Mouse (Mus musculus) spleen, adult 2 months (tissue): ENCODE measurements at regions not wholly inside any gene's neighbourhood (a gene's known extent, or its start where the extent isn't known, plus 50 kb on each side); places are given as distances from the start of the nearest gene placed in this dataset.

ENCODE experiments used
- DNase-seq, 2 experiments: peaks; one replicate each; pipeline versions ENCODE4 v3.0.0 to v3.0.0-alpha.2; 2012 to 2021; ENCODE audit warnings: low spot score in 2 of 2, low read depth in 1 of 2
- H3K27ac ChIP-seq: fragments of 200-500 bp; 2 replicates; pipeline ENCODE4 v1.5.1; 2012; ENCODE audit warnings: low read length, inconsistent platforms; ENCODE audit not compliant: insufficient read depth
- H3K27me3 ChIP-seq: fragments of 200-500 bp; 2 replicates; pipeline ENCODE4 v1.6.1; 2012; ENCODE audit warnings: mild to moderate bottlenecking, moderate library complexity, low read length, inconsistent platforms; ENCODE audit not compliant: control insufficient read depth, insufficient read depth
- H3K36me3 ChIP-seq: fragments of 200-500 bp; 2 replicates; pipeline ENCODE4 v1.6.1; 2012; ENCODE audit warnings: mild to moderate bottlenecking, low read length, inconsistent platforms; ENCODE audit not compliant: control insufficient read depth, insufficient read depth
- H3K4me1 ChIP-seq: fragments of 200-500 bp; 2 replicates; pipeline ENCODE4 v1.6.1; 2011; ENCODE audit warnings: inconsistent platforms; ENCODE audit not compliant: control insufficient read depth, insufficient read depth, insufficient read length
- H3K4me3 ChIP-seq: fragments of 200-500 bp; 2 replicates; pipeline ENCODE4 v1.5.1; 2011; ENCODE audit warnings: mild to moderate bottlenecking, inconsistent platforms; ENCODE audit not compliant: insufficient read depth, insufficient read length; ENCODE audit errors: extremely low read depth
- CTCF ChIP-seq: fragments of 200-500 bp; IDR thresholded peaks from 2 replicates; pipeline ENCODE4 v1.5.1; 2011; ENCODE audit warnings: mild to moderate bottlenecking, inconsistent platforms; ENCODE audit not compliant: insufficient read depth, insufficient read length, insufficient replicate concordance; ENCODE audit errors: extremely low read depth
- POLR2A ChIP-seq: fragments of 200-500 bp; IDR thresholded peaks from 2 replicates; pipeline ENCODE4 v1.6.1; 2011; ENCODE audit warnings: low read depth, low read length, inconsistent platforms
- WGBS: fragments of 180-500 bp; shearing (Covaris S2); methylation state at CpG from one replicate; pipeline ENCODE4 v1.1.7; 2018; 5-methylcytosine and 5-hydroxymethylcytosine counted together

DNA sequence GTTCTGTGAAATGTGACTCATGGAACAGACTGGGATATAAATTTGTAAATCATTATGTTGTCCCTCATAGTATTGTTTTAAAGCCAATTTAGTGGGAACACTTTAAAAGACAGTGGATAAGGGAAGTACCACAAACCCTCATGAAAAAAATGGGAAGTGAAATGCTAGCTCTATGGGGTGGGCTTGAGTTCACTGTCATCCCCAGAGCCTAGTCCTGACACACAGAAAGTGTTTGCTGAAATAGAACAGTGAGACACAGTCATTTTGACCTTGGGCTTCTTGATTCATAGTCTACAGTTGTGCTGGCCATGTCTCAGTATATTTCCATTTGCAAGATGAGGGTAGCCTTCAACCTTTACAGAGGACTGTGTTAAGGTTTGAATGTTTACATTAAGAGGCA is 166.8 kb upstream of the Fggy start:
- Histone ChIP-seq H3K36me3 (no peaks in the 10 kb centered on the region), H3K27me3 (no peaks in the 10 kb centered on the region), H3K27ac (no peak overlapping the region), H3K4me1 (peaks cover 6% of the 10 kb centered on the region; the same call in 1 of the 2 replicates), H3K4me3 (no peak overlapping the region)
- TF ChIP-seq CTCF, result no peak
- TF ChIP-seq POLR2A, result no peak
- DNase-seq, result no peak

DNA sequence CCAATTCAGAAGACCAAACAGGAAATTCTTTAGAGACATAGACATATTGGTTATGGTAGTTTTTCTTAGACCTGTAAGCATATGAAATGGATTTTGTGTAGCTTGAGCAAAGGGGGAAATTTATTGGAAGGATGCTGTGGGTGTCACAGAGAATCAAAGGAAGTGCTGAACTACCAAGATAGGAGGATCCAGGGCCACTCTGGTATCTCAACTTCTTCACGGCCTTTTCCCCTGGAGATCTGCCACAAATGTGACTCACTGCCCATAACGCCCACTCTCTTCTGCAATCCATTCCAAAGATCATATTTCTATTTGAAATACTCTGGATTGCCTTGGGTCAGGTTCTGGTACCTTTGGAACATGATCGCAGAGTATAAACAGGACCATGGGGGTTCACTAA is 161.6 kb upstream of the Fggy start:
- no peak overlapping the region for H3K27ac ChIP-seq
- no peaks in the 10 kb centered on the region for H3K27me3 ChIP-seq
- DNase-seq, result no peak
- H3K4me3 ChIP-seq, result no peak overlapping the region
- 81% methylated on average over 3 of the region's 3 CpGs for WGBS
- no peaks in the 10 kb centered on the region for H3K36me3 ChIP-seq
- TF ChIP-seq CTCF (no peak), POLR2A (no peak)
- H3K4me1 ChIP-seq, result no peaks in the 10 kb centered on the region

DNA sequence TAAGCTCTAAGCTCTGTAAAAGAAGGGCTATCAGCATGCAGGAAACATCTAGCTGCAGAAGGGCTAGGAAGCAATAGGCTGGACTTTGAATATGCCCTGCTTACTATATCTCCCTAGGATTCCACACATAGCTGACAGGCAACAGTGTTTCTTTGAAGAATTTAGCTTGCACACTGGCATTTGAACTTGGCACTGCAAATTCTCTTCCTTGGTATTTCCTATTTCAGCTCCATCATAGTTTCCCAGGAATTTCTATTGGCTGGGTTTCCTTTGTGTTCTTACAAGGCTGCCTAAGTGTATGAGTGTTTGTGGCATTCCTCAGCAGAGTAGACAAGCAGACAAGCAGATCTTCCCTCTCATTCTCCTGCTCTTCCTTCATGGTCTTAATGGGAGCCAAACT is 159.0 kb upstream of the Fggy start:
- no peak for DNase-seq
- Histone ChIP-seq H3K4me1 (no peaks in the 10 kb centered on the region), H3K27me3 (no peaks in the 10 kb centered on the region), H3K36me3 (no peaks in the 10 kb centered on the region), H3K4me3 (no peak overlapping the region), H3K27ac (no peak overlapping the region)
- no peak for TF ChIP-seq POLR2A
- TF ChIP-seq CTCF, result no peak

DNA sequence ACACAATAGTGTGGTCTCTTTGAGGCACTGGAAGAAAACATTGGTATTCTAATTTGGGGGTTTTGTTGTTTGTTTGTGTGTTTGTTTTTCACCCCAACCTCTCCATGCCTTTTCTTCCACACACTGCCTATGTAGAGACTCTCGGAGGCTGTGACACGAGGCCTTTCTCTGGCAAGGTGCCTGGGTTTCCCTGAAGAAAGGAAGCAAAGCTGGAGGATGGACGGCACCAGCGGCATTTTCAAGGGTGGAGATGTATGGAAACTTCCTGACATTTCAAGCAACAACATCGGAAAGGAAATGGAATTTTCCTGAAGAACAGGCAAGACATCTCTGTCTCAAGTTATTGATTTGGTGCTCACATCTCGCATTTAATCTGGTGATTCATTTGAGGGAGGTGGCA is 155.0 kb upstream of the Fggy start:
- WGBS, result 86% methylated on average over 6 of the region's 6 CpGs
- no peak for TF ChIP-seq POLR2A
- DNase-seq, result no peak
- Histone ChIP-seq H3K4me1 (no peaks in the 10 kb centered on the region), H3K27ac (no peak overlapping the region), H3K27me3 (no peaks in the 10 kb centered on the region), H3K36me3 (no peaks in the 10 kb centered on the region), H3K4me3 (no peak overlapping the region)

DNA sequence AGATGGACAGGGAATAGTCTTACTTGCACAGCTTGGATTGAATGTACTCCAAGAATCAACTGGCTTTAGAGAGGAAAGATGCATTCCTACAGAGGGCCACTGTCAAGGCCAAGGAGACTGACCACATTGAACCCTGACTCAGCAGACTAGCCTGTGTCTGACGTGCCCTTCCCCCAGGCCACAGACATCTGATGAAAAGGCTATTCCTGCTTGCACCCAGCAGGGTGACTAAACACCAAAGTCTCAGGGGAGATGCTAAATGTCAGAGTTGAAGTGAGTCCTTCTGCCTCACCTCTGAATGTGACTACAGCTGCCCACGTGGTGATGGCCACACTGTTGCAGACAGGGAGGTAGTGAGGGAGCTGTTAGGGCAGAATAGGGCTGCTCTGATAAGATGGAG is 140.2 kb upstream of the Fggy start:
- Histone ChIP-seq H3K4me1 (no peaks in the 10 kb centered on the region), H3K27ac (no peak overlapping the region), H3K27me3 (no peaks in the 10 kb centered on the region), H3K4me3 (no peak overlapping the region), H3K36me3 (no peaks in the 10 kb centered on the region)
- no peak for TF ChIP-seq CTCF
- 41% methylated on average over 2 of the region's 2 CpGs for WGBS
- DNase-seq, result no peak

DNA sequence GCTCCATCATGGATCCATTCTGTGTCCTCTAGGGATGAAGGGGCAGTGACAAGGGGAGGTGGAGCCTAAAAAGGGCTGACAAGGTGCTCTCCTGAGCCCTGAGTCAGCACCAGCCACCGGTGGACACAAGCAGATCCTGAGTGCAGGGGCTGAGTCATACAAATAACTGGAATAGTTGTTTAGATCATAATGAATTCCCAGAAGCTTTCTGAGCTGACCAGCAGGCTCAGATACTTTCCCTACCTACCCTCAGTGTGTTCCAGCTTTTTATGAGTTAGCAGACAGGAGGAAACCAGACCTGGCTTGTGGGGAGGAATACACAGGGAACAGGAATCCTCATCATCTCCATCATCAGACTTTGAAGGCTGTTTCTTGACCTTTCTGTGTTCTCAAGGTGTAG is 130.7 kb upstream of the Fggy start:
- no peak overlapping the region for H3K27ac ChIP-seq
- no peak for DNase-seq
- H3K4me1 ChIP-seq, result no peaks in the 10 kb centered on the region
- no peak for TF ChIP-seq POLR2A
- no peak for TF ChIP-seq CTCF
- no peaks in the 10 kb centered on the region for H3K27me3 ChIP-seq
- H3K4me3 ChIP-seq, result no peak overlapping the region
- WGBS, result 63% methylated on average over 1 of the region's 1 CpGs
- H3K36me3 ChIP-seq, result no peaks in the 10 kb centered on the region

DNA sequence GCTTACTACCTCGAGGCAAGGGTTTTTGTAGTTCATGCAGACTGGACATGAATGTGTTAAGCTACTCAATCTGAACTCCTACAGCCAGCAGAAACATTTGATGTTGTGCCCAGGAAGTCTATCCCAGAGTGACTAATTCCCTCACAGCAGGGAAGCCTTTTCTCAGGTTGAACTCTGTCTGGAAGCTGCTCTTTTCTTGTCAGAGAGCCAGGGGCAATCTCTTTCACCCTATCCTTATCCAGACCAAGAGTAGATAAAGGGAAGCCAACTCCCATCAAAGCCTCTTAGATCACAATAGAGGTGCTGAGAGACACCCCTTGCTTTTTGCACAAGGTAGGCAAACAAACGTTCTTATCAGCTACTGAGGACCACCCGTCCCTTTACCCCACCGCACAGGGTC is 122.8 kb upstream of the Fggy start:
- H3K36me3 ChIP-seq, result no peaks in the 10 kb centered on the region
- H3K27me3 ChIP-seq, result no peaks in the 10 kb centered on the region
- DNase-seq, result no peak
- 81% methylated on average over 4 of the region's 4 CpGs for WGBS
- H3K4me3 ChIP-seq, result no peak overlapping the region
- no peak for TF ChIP-seq CTCF
- no peak for TF ChIP-seq POLR2A
- no peak overlapping the region for H3K27ac ChIP-seq
- H3K4me1 ChIP-seq, result no peaks in the 10 kb centered on the region
